Mouse (Mus musculus) embryonic stem cell, embryonic (primary cell): ENCODE data around the gene Insm1.

Source experiments
- CTCF ChIA-PET, 4 experiments: fragments of 300-600 bp in 2 of 4; fragments of 350-600 bp in 2 of 4; sonication (Branson Sonifier 250); formaldehyde crosslinking; loops; one replicate each; lab custom pipeline; 2022; ENCODE audit warnings: inconsistent platforms in 2 of 4; lab: Charles Lee
- POLR2A ChIA-PET, 4 experiments: fragments of 300-600 bp in 2 of 4; fragments of 350-600 bp in 2 of 4; sonication (Branson Sonifier 250); formaldehyde crosslinking; loops; one replicate each; lab custom pipeline; 2022; ENCODE audit warnings: antibody characterized with exemption in 4 of 4, inconsistent platforms in 1 of 4; lab: Charles Lee

Insm1 gene

DNA sequence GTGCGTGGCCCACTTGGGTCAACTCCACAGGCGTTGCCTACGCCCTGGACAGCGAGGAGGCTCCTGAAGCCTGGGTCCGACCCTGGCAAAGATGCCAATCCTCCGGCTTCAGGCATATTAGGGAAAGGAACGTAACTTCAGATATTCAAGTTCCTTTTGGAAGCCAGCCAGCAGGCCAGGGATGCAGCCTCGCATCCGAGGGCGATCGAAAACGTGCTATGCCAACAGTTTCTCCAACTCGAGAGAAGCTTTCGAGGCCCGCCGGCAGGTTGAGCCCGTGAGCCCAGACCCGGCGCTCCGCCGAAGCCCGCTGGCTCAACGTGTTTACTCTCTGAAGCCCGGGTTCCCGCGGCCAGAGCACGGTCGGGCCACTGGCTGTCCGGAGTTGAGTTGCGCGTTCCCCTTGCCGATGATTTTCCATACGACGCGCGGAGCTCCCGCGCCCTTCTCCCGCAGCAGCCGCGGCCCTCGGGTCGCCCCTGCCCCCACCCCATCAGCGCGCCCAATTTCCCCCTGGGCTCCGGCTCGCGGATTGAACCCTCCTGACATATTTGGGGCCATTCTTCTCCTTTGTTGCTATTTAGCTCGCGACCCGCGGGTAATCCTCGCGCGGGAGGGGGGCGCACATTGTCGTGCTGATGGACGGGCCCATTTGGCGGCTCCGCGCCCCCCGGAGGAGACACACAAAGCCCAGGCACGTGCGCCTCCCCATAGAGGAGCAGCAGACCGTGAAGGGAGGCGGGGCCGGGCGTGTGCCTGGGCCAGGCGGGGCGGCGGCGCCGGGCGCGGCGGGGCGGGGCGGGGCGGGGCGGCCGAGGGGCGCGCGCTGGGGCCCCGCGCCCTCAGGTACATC lies at the start of gene Insm1:
Insm1 (plus strand) TSS at position 846 of the 853 bp plus-strand sequence.
- CTCF ChIA-PET: interaction anchor here in 2 of 4 experiments (1.3 to 1.7 kb wide), 2 partner anchors 193 kb away, joined by 4 to 5 read pairs; no protein-coding TSS in a partner anchor
- POLR2A ChIA-PET: interaction anchor here in 1 of 4 experiments (0.6 to 1.9 kb wide), 2 partner anchors 76 to 159 kb away, joined by 3 to 5 read pairs; no protein-coding TSS in a partner anchor

- POLR2A ChIA-PET: no interaction called here
- CTCF ChIA-PET: no interaction called here
Observed at GRCm38 (mm10) chr2:146172106-146172505, 49.6 kb upstream of the Insm1 start.

- ChIA-PET POLR2A (interaction anchor here in 1 of 4 experiments (1.1 kb wide), 1 partner anchor 14 kb away, joined by 3 read pairs; no protein-coding TSS in a partner anchor), CTCF (no interaction called here)
Observed at GRCm38 (mm10) chr2:146174173-146174572, 47.5 kb upstream of the Insm1 start.

DNA sequence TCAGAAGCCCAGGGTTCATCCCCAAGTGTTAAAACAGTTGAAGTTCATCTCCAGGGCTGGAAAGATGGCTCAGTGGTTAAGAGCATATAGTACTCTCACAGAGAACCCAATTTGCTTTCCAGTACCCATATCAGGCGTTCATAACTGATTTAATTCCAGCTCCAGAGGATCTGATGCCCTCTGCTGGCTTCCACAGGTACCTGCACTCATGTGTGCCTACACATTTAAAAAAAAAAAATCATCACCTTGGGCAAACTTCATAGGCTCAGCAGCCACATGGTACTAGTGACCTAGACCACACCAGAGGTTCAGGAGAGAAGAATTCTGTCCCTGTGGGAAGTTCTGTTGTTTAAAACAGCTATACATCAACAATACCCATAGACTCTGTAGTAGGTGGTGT lies 43.0 kb upstream of the Insm1 start:
- ChIA-PET POLR2A (no interaction called here), CTCF (interaction anchor here in 1 of 4 experiments (0.6 to 0.7 kb wide), 2 partner anchors 221 to 1639 kb away, joined by 4 to 5 read pairs; no protein-coding TSS in a partner anchor)

- POLR2A ChIA-PET: no interaction called here
- CTCF ChIA-PET: no interaction called here
Observed at GRCm38 (mm10) chr2:146183830-146184793, 37.6 kb upstream of the Insm1 start.

DNA sequence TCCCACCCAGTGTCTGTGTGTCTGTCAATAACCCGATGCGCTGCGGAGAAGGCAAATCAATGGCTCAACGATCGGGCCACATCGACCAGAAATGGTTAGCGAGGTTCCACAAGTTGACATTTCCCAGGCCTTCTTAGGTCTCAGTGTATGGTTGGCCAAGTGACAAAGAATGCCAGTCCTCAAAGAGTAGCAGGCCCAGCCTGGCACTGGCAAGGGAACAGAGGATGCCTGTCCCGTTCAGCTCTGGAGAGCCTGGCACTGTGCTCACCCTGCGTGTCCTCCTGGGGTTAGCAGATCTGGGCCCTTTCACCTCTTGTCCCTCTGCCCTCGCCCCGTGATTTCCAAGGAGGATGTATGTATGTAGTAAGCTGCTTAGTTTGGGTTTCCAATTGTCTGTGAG lies 25.6 kb upstream of the Insm1 start:
- ChIA-PET CTCF (no interaction called here), POLR2A (no interaction called here)

- CTCF ChIA-PET: no interaction called here
- POLR2A ChIA-PET: no interaction called here
Observed at GRCm38 (mm10) chr2:146197947-146198346, 23.8 kb upstream of the Insm1 start.

- CTCF ChIA-PET: no interaction called here
- POLR2A ChIA-PET: no interaction called here
Observed at GRCm38 (mm10) chr2:146210968-146211367, 10.8 kb upstream of the Insm1 start.

GRCm38 (mm10) chr2:146214715-146215114 lies 7.0 kb upstream of the Insm1 start:
- POLR2A ChIA-PET: interaction anchor here in 1 of 4 experiments (1.5 kb wide), 1 partner anchor 9 kb away, joined by 5 read pairs; no protein-coding TSS in a partner anchor
- CTCF ChIA-PET: interaction anchor here (0.6 to 1.7 kb wide), 9 partner anchors 37 to 430 kb away, joined by 3 to 5 read pairs (median 4); no protein-coding TSS in a partner anchor

DNA sequence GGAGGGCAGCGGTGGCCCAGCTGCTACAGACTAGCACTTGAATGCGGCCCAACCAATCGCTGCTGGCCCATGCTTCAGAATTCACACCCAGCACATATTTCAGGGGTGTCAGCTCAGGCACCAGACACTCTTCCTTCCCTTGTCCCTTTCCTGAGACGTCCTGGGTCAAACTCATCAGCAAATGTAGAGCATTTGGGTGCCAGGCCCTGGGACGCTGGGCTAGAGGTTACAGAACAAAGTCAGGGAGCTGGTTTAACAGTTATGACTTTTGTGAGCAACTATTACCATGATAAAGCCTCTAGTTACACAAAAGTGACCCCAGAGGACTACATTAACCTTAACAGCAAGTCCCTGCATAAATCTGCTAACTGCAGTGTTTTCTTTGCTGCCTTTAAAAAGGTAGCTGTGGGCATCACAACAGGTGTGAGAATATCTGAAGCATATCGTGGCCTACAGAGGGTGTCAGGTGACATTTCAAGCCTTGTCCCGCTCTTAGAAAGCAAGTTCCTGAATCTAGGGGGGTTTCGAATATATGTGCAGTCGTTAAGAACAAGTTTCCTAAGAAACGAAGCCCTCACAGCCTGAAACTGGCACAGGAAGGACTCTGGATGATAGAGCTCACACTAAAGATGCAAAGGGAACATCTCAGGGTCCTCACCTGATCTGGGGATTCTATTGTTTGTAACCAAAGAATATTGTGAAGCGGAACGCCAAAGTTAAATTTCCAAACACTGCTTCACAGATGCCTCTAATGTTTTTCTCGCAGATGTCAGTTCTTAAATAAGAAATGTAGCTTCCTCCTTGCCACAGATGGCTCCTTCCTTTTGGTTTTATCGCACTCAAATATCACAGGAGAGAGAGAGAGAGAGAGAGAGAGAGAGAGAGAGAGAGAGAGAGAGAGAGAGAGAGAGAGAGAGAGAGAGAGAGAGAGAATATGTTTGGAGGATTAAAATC lies 5.3 kb upstream of the Insm1 start:
- POLR2A ChIA-PET: interaction anchor here in 3 of 4 experiments (0.6 to 1.1 kb wide), 6 partner anchors 23 to 797 kb away, joined by 3 to 6 read pairs (median 3); partner anchors contain the start of gene Xrn2 (in 1 of the 3)
- CTCF ChIA-PET: interaction anchor here in 3 of 4 experiments (0.5 to 1.5 kb wide), 7 partner anchors 10 to 963 kb away, joined by 3 to 12 read pairs (median 5); no protein-coding TSS in a partner anchor

DNA sequence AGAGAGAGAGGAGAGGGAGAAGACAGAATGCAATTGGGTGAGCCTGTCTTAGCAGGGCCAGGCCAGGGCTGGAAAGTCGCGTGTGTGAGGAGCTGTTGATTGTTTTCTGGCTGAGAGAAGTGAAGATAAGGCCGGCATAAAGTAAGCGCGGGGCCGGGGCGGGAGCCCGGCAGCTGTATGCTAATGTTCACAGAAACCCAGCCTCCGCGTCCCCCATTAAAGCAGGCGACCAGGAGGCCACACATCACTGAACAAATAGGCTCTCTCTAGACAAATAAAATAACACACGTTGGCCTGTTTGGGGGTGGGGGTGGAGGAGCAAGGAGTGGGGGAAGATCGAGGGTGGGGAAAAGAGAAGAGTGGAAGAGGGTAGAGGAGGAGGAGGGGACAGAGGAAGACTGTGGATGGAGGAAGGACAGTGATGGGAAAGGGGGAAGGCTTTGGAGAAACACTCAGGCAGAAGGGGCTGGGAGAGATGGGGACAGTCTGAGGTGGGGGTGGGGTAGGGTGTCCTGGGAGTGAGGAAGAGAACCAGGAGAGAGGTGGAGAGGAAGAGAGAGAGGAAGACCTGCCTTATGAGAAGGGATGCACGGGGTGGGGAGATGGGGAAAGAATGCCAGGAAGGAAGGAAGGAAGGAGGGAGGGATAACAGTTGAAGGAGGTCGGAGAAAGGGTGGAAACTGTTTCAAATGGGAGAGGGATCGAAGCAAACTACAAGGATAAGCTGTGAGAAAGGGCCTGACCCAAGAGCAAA lies 4.3 kb upstream of the Insm1 start:
- ChIA-PET POLR2A (interaction anchor here in 1 of 4 experiments (0.6 to 1.1 kb wide), 4 partner anchors 57 to 275 kb away, joined by 3 to 4 read pairs (median 3); no protein-coding TSS in a partner anchor), CTCF (interaction anchor here in 2 of 4 experiments (0.5 to 1.5 kb wide), 4 partner anchors 9 to 395 kb away, joined by 3 to 6 read pairs (median 4); no protein-coding TSS in a partner anchor)

DNA sequence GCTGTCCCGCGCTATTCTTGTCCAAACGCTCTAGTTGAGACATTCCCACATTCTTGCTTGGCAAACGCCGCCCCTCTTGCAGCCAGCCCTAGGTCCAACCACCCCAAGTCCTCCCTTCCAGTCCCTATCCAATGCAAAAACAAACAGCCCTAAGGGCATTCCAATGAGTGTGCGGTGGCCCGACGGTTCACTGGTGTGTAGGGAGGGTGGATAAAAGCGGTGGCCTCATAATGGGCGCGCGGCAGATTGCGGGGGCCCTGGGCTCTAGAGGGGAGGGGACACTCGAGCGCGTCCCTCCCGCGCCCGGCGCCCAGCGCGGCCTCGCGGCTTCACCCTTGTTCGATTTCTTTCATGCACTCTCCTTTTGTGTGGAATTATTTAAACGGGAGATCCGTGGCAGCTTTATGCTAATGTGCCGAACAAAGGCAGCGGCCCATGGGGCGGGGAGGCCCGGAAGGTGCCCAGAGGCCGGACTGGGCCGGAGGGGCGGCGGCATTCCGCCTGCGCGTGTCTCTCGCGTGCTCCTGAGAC lies 3.5 kb upstream of the Insm1 start:
- CTCF ChIA-PET: no interaction called here
- POLR2A ChIA-PET: interaction anchor here in 3 of 4 experiments (0.6 to 1.3 kb wide), 4 partner anchors 17 to 359 kb away, joined by 3 to 4 read pairs (median 4); no protein-coding TSS in a partner anchor

DNA sequence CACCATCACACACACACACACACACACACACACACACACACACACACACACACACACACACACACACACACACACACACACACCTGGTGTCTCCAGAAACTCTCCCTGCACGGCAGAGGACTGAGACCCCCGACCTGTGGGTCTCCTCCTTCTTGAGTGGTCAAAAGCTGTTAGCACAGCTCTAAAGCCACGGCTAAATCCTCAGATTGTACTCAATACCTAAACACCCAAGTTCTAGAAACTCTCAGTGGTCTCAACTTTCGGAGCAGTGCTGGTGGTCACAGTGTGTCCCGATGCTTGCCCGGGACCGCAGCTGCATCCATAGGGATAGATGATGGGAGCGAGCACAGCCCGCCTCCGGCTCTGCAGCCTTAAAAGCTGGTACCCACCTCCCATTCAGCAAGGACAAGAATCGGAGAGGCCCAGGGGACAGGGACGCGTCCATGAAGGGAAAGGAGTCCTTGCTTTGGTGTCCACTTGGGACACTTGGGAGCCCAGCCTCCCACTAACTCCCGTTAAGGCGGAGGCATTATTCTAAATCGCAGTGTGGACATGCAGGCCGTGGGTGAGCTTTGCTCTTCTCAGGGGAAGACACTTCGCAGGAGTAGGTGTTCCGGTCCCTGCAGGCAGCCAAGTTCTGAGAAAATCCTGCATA lies 2.7 kb upstream of the Insm1 start:
- CTCF ChIA-PET: interaction anchor here in 3 of 4 experiments (0.6 to 0.7 kb wide), 4 partner anchors 31 to 394 kb away, joined by 3 to 14 read pairs (median 4); no protein-coding TSS in a partner anchor

GRCm38 (mm10) chr2:146219791-146220190 lies 1.9 kb upstream of the Insm1 start:
- ChIA-PET POLR2A (interaction anchor here in 2 of 4 experiments (0.6 to 1.2 kb wide), 3 partner anchors 17 to 157 kb away, joined by 3 read pairs; no protein-coding TSS in a partner anchor), CTCF (no interaction called here)

More for the DNA sequence above, 2.7 kb upstream of the Insm1 start:
- POLR2A ChIA-PET: interaction anchor here in 3 of 4 experiments (0.6 to 1.3 kb wide), 6 partner anchors 16 to 359 kb away, joined by 3 to 4 read pairs (median 3); no protein-coding TSS in a partner anchor

DNA sequence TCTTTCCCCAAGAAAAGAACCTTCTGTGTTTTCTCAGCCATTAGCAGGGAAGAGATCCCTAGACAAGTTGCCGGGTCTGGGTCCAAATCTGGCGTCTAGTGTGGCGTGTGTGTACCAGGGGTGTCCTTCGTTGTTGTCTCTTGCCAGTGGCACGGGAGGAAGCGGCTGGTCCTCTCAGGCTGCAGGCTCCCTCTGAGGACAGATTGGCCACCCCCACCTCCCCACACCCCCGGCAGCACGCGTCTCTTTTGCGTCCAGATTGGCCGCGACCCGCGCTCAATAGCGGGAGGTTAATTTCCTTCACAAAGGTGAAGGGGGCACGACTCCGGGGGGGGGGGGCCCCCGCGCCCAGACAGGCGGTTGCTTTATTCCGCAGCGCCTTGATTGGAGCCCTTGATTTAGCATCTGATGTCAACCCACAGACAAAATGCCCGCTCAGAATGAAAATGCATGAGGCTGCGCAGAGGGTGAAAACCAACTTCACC lies 1.1 kb upstream of the Insm1 start:
- ChIA-PET CTCF (interaction anchor here in 1 of 4 experiments (1.3 kb wide), 1 partner anchor 194 kb away, joined by 4 read pairs; no protein-coding TSS in a partner anchor), POLR2A (interaction anchor here in 1 of 4 experiments (0.6 to 1.9 kb wide), 2 partner anchors 77 to 158 kb away, joined by 3 to 5 read pairs; no protein-coding TSS in a partner anchor)
